Mouse (Mus musculus): ENCODE measurements around the gene Tmem170b. TPM values are rescaled to one million over a fixed set of nuclear protein-coding genes. Genes with fewer than 3 reads are reported as not detected.

Gene Tmem170b
- total RNA-seq, 2 experiments from 2014 or later: 24.8 to 29.0 TPM

- TF ChIP-seq CTCF (IDR thresholded peaks at IDR 0.05): no peak
- no peak overlapping the region for H3K4me3 ChIP-seq
- DNase-seq: no peak
- no peak overlapping the region for H3K27ac ChIP-seq
- intact Hi-C loops (cut with DNase I): no loop called here
Measured at GRCm38 (mm10) chr13:41624123-41624522, 18.4 kb downstream of the Tmem170b start.

- TF ChIP-seq CTCF (IDR thresholded peaks at IDR 0.05): no peak
- Histone ChIP-seq H3K27ac (no peak overlapping the region; the same call in 1 of the 2 replicates), H3K4me3 (no peak overlapping the region)
- DNase-seq: no peak
- intact Hi-C loops (cut with DNase I): no loop called here
Measured at GRCm38 (mm10) chr13:41625248-41625647, 19.5 kb downstream of the Tmem170b start.

DNA sequence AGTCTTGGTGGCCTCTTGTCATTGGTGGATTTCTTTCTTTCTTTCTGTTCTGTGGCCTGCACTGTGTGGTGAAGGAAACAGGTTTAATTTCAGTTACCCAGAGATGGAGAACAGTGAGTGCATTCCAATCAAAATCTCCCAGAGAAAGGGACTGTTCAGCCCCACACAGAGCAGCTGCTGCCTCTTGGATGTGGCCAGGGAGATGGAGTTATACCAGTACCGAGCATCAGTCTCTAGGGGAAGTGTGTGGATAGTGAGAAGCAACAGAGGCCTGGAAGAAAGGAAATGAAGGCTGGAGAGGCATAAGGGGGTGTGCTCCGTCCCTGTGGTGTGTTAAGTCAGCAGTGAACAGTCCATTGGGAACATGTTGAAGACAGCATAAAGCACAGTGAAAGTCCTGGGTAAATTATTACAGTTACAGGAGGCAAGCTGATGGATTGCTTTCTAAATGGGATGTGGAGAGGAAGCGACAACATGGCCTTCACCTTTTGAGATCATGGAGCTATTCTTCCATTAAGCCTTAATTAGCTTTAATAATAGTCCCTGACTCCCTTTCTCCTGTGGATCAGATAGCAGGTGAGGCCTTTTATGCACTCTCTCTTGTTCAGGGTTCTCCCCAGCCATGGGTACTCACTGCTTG, 21.7 kb downstream of the Tmem170b start:
- DNase-seq: no peak
- TF ChIP-seq CTCF (IDR thresholded peaks at IDR 0.05): no peak
- Histone ChIP-seq H3K4me3 (no peak overlapping the region), H3K27ac (no peak overlapping the region)
- intact Hi-C loops (cut with DNase I): no loop called here

GRCm38 (mm10) chr13:41634401-41634818, 28.7 kb downstream of the Tmem170b start:
- TF ChIP-seq CTCF (IDR thresholded peaks at IDR 0.05): peak; percentile 99; the same call in 1 of the 2 replicates
- Histone ChIP-seq H3K4me3 (no peak overlapping the region), H3K27ac (no peak overlapping the region)
- intact Hi-C loops (cut with DNase I): loop anchor here (1.0 to 5.0 kb wide), 3 partner anchors 62 to 352 kb away; no protein-coding TSS in a partner anchor
- DNase-seq: peak; percentile 80

GRCm38 (mm10) chr13:41638083-41638482, 32.4 kb downstream of the Tmem170b start:
- no peak overlapping the region for H3K4me3 ChIP-seq
- TF ChIP-seq CTCF (IDR thresholded peaks at IDR 0.05): no peak
- no peak for DNase-seq
- H3K27ac ChIP-seq: no peak overlapping the region
- intact Hi-C loops (cut with DNase I): no loop called here

DNA sequence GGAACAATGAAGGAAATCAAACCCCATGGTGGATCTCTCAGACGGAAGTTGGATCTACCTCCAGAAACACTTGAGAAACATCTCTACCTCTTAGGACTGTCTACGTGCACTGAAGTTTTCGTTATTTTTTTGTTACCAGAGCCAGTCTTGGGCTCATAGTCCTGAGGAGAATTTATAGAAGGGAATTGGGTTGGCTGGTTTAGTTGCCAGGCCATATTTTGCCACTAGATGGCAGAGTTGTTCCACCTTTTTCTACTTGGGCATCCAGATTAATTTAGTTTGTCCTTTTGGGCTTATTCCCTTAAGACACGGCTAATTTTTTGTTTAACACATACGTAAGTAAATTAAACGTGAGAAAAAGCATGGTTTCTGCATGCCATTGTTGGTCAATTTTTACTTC, 37.1 kb downstream of the Tmem170b start:
- Histone ChIP-seq H3K27ac (peak overlapping the region; percentile 72), H3K4me3 (peak overlapping the region; percentile 41)
- TF ChIP-seq CTCF (IDR thresholded peaks at IDR 0.05): peak; percentile 94; the same call in 1 of the 2 replicates
- DNase-seq: peak; percentile 50
- intact Hi-C loops (cut with DNase I): loop anchor here (1.0 to 5.0 kb wide), 3 partner anchors 66 to 657 kb away; no protein-coding TSS in a partner anchor

DNA sequence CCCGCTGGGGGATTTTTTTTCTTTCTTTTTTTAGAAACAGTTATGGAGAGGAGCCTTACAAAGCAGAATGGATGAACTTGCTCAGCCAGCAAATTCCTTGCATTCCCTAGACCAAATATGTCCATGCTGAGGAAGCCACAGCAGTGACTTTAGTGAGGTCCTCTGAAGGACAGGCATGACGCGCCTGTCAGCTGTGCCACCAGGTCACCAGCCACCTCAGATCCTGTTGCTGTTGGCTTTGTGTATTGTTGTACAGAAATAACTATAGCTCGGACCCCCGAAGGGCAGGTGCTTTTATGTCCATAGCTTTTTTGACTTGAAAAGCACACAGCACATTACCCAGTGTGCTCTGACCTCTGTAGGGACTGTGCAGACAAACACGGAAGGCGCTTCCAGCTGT, 38.1 kb downstream of the Tmem170b start:
- peak; percentile 35 for DNase-seq
- Histone ChIP-seq H3K4me3 (no peak overlapping the region; the same call in 1 of the 2 replicates), H3K27ac (peak overlapping the region; percentile 72)
- intact Hi-C loops (cut with DNase I): loop anchor here (1.0 to 5.0 kb wide), 3 partner anchors 66 to 657 kb away; no protein-coding TSS in a partner anchor
- no peak for TF ChIP-seq CTCF (IDR thresholded peaks at IDR 0.05)

GRCm38 (mm10) chr13:41644591-41645482, 39.1 kb downstream of the Tmem170b start:
- H3K4me3 ChIP-seq: no peak overlapping the region
- no peak for DNase-seq
- no peak for TF ChIP-seq CTCF (IDR thresholded peaks at IDR 0.05)
- intact Hi-C loops (cut with DNase I): loop anchor here (5.0 kb wide), 2 partner anchors 407 to 602 kb away; partner anchors contain the start of gene Hivep1
- peak overlapping the region; percentile 72 for H3K27ac ChIP-seq

GRCm38 (mm10) chr13:41645483-41645859, 39.8 kb downstream of the Tmem170b start:
- no peak for TF ChIP-seq CTCF (IDR thresholded peaks at IDR 0.05)
- intact Hi-C loops (cut with DNase I): loop anchor here (5.0 kb wide), 1 partner anchor 407 kb away; the partner anchor contains the start of gene Hivep1
- H3K4me3 ChIP-seq: no peak overlapping the region
- DNase-seq: no peak
- H3K27ac ChIP-seq: no peak overlapping the region

- no peak overlapping the region for H3K4me3 ChIP-seq
- H3K27ac ChIP-seq: no peak overlapping the region
- intact Hi-C loops (cut with DNase I): loop anchor here (5.0 kb wide), 1 partner anchor 404 kb away; the partner anchor contains the start of gene Hivep1
- DNase-seq: no peak
- TF ChIP-seq CTCF (IDR thresholded peaks at IDR 0.05): no peak
Measured at GRCm38 (mm10) chr13:41647976-41648375, 42.3 kb downstream of the Tmem170b start.

- no peak for DNase-seq
- TF ChIP-seq CTCF (IDR thresholded peaks at IDR 0.05): no peak
- H3K4me3 ChIP-seq: no peak overlapping the region
- no peak overlapping the region for H3K27ac ChIP-seq
- intact Hi-C loops (cut with DNase I): no loop called here
Measured at GRCm38 (mm10) chr13:41650665-41651064, 45.0 kb downstream of the Tmem170b start.

DNA sequence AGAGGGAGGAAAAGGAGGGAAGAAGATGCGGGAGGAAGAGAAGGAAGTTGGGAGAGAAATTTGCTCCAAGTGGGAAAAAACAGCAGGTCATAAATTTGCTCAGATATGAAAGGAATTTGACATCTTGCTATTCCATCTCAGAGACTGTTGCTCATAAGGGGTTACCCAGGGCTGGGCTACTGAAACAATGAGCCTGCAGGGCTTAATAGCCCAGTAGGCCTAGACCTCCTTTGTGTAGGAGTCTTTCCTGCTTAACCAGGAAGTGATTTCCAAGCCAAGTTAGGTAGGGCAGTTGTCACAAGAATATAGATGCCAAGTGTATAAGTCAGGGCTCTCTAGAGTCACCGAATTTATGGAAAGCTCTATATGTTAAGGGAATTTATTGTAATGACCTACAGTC, 48.1 kb downstream of the Tmem170b start:
- Histone ChIP-seq H3K27ac (no peak overlapping the region), H3K4me3 (no peak overlapping the region)
- DNase-seq: no peak
- intact Hi-C loops (cut with DNase I): no loop called here
- no peak for TF ChIP-seq CTCF (IDR thresholded peaks at IDR 0.05)
